Mouse (Mus musculus) embryo, embryonic 11 days (tissue): ENCODE measurements at regions not wholly inside any gene's neighbourhood (a gene's known extent, or its start where the extent isn't known, plus 50 kb on each side); places are given as distances from the start of the nearest gene placed in this dataset.
"Not testable (repeated sequence)": the region's sequence is repeated elsewhere in the genome, so short reads cannot be mapped to it uniquely, and the experiment has no call there.

Experiments
- DNase-seq: peaks from one replicate; pipeline ENCODE4 v3.0.0-alpha.2; 2015

- DNase-seq = no peak
Measured at GRCm38 (mm10) chr10:70866737-70867136, 211.0 kb upstream of the Phyhipl start.

GRCm38 (mm10) chr10:70864650-70865049, 208.9 kb upstream of the Phyhipl start:
- no peak for DNase-seq

GRCm38 (mm10) chr10:70862022-70862335, 206.2 kb upstream of the Phyhipl start:
- no peak for DNase-seq

GRCm38 (mm10) chr10:70861131-70862021, 205.6 kb upstream of the Phyhipl start:
- peak; percentile 48 for DNase-seq

- DNase-seq = no peak
Measured at GRCm38 (mm10) chr10:70857155-70857820, 201.5 kb upstream of the Phyhipl start.

GRCm38 (mm10) chr10:70855948-70856347, 200.2 kb upstream of the Phyhipl start:
- DNase-seq = no peak

- DNase-seq = no peak
Measured at GRCm38 (mm10) chr10:70853614-70854013, 197.8 kb upstream of the Phyhipl start.

- DNase-seq = no peak
Measured at GRCm38 (mm10) chr10:70848141-70848540, 192.4 kb upstream of the Phyhipl start.

GRCm38 (mm10) chr10:70847341-70847882, 191.6 kb upstream of the Phyhipl start:
- DNase-seq = no peak

GRCm38 (mm10) chr10:70846281-70847168, 190.8 kb upstream of the Phyhipl start:
- no peak for DNase-seq

- no peak for DNase-seq
Measured at GRCm38 (mm10) chr10:70843848-70844247, 188.1 kb upstream of the Phyhipl start.

- DNase-seq = no peak
Measured at GRCm38 (mm10) chr10:70842176-70842838, 186.5 kb upstream of the Phyhipl start.

- DNase-seq = not testable (repeated sequence)
Measured at GRCm38 (mm10) chr10:70841179-70841578, 185.4 kb upstream of the Phyhipl start.

- DNase-seq = no peak
Measured at GRCm38 (mm10) chr10:70838147-70838546, 182.4 kb upstream of the Phyhipl start.

- no peak for DNase-seq
Measured at GRCm38 (mm10) chr10:70837326-70837725, 181.6 kb upstream of the Phyhipl start.

GRCm38 (mm10) chr10:70832616-70833015, 176.9 kb upstream of the Phyhipl start:
- no peak for DNase-seq

- DNase-seq = peak; percentile 59
Measured at GRCm38 (mm10) chr10:70828217-70828616, 172.5 kb upstream of the Phyhipl start.

- not testable (repeated sequence) for DNase-seq
Measured at GRCm38 (mm10) chr10:70827522-70827921, 171.8 kb upstream of the Phyhipl start.

GRCm38 (mm10) chr10:70826706-70827105, 170.9 kb upstream of the Phyhipl start:
- DNase-seq = no peak

- DNase-seq = no peak
Measured at GRCm38 (mm10) chr10:70825451-70825850, 169.7 kb upstream of the Phyhipl start.

GRCm38 (mm10) chr10:70824461-70824860, 168.7 kb upstream of the Phyhipl start:
- no peak for DNase-seq

- DNase-seq = no peak
Measured at GRCm38 (mm10) chr10:70819951-70820350, 164.2 kb upstream of the Phyhipl start.
